Mouse (Mus musculus) midbrain, embryonic 16.5 days (tissue): Measurements from ENCODE around the gene Ift46. TPM values are rescaled to one million over a fixed set of nuclear protein-coding genes. Genes with fewer than 3 reads are reported as not detected.

Experiments used
- ATAC-seq: fragments of 200-750 bp; cut with Nextera tagmentation; 2 replicates; pipeline ENCODE4 v1.8.0; 2017; ENCODE audit warnings: moderate TSS enrichment
- H3K27ac ChIP-seq: fragments of 300-500 bp; sonication (generic); 2 replicates; pipeline ENCODE4 v1.5.1; 2014; ENCODE audit warnings: mild to moderate bottlenecking, low read length, mixed read lengths
- H3K27me3 ChIP-seq: fragments of 300-500 bp; sonication (generic); 2 replicates; pipeline ENCODE4 v1.6.1; 2014; ENCODE audit warnings: low read depth, low read length, mixed read lengths; ENCODE audit not compliant: control insufficient read depth, insufficient read depth
- H3K36me3 ChIP-seq: fragments of 300-500 bp; sonication (generic); 2 replicates; pipeline ENCODE4 v1.6.1; 2014; ENCODE audit warnings: mild to moderate bottlenecking, low read length, moderate library complexity, mixed read lengths; ENCODE audit not compliant: control insufficient read depth, insufficient read depth
- H3K4me1 ChIP-seq: fragments of 300-500 bp; sonication (generic); 2 replicates; pipeline ENCODE4 v1.6.1; 2014; ENCODE audit warnings: mild to moderate bottlenecking, low read length, mixed read lengths; ENCODE audit not compliant: control insufficient read depth, insufficient read depth
- H3K4me2 ChIP-seq: fragments of 300-500 bp; sonication (generic); 2 replicates; pipeline ENCODE4 v1.6.1; 2014; ENCODE audit warnings: mild to moderate bottlenecking, low read length, mixed read lengths
- H3K4me3 ChIP-seq: fragments of 300-500 bp; sonication (generic); 2 replicates; pipeline ENCODE4 v1.5.1; 2014; ENCODE audit warnings: low read depth, mild to moderate bottlenecking, low read length, moderate library complexity, mixed read lengths
- H3K9ac ChIP-seq: fragments of 300-500 bp; sonication (generic); 2 replicates; pipeline ENCODE4 v1.6.1; 2014; ENCODE audit warnings: low read depth, low read length, mixed read lengths
- H3K9me3 ChIP-seq: fragments of 300-500 bp; sonication (generic); replicated peaks from 2 replicates; pipeline ENCODE4 v1.6.1; 2014; ENCODE audit warnings: mild to moderate bottlenecking, low read length, mixed read lengths; ENCODE audit not compliant: control insufficient read depth, poor library complexity, severe bottlenecking
- WGBS: fragments of 180-500 bp; shearing (Covaris S2); extraction: QIAGEN DNeasy Blood & Tissue Kit; methylation state at CpG from one replicate; pipeline ENCODE4 v1.1.7; 2014; 5-methylcytosine and 5-hydroxymethylcytosine counted together
- polyA plus RNA-seq: library from polyadenylated mRNA; unstranded; fragments of >200 nt; fragmentation: Nextera tagmentation; extraction: Ambion mirVana; gene quantifications from 2 replicates; pipeline ENCODE4 v1.2.1, GENCODE M21; 2015

The Ift46 gene
- polyA plus RNA-seq, 1 experiment from 2014 or later: 193 TPM

DNA sequence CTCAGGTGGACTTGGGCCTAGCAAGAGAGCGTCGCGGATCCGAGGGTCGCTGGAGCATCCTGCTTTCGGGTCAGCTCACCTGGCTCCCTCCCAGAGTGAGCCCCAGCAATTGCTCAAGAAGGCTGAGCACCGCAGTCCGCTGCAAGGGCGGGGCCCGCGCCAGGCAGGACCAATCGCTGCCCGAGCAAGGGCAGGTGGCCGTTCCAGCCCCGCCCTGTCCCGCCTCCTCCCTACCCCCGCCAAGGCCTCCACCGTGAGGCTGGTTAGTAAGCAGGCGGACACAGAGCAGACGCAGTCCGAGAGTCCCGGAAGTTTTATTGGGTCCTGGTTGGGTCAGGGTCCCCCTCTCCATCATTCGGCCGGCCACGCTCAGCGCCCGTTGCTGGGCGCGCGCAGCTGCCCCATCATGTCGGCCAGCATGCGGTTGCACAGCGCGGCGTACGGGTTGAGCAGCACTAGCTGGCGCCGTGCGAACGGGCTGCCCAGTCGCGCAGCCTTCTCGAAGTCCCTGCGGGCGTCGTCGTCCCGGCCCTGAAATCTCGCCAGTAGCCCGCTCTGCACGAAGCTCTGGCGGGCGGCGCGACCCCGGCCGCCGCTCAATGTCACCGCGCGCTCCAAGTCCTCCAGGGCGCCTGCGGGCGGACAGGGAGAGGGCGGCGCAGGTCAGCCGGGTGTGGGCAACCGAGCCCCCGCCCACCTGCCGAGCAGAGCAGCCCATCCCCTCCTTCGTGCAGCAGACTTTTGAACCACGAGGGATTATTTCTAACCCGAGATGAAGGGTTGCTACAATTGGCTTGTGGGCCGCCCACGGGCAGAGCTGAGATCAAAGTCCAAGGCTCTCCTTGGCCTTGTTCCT is 31.6 kb downstream of the Ift46 start, which contains the start of gene Tmem25:
Gene Tmem25, minus strand, starts transcription at position 206 of the 856 bp plus-strand sequence.
- H3K9me3 ChIP-seq: no peaks in the 10 kb centered on the region
- peaks cover 14% of the 10 kb centered on the region for H3K4me1 ChIP-seq
- H3K9ac ChIP-seq: peak within 1 kb of the TSS; percentile 81
- ATAC-seq: peak; percentile 98
- peak within 1 kb of the TSS; percentile 69 for H3K4me3 ChIP-seq
- H3K36me3 ChIP-seq: no peaks in the 10 kb centered on the region
- 1% methylated on average over 75 of the region's 75 CpGs for WGBS
- H3K27me3 ChIP-seq: peaks cover 2% of the 10 kb centered on the region; the same call in 1 of the 2 replicates
- H3K27ac ChIP-seq: peak within 1 kb of the TSS; percentile 79
- H3K4me2 ChIP-seq: peak within 1 kb of the TSS; percentile 95

DNA sequence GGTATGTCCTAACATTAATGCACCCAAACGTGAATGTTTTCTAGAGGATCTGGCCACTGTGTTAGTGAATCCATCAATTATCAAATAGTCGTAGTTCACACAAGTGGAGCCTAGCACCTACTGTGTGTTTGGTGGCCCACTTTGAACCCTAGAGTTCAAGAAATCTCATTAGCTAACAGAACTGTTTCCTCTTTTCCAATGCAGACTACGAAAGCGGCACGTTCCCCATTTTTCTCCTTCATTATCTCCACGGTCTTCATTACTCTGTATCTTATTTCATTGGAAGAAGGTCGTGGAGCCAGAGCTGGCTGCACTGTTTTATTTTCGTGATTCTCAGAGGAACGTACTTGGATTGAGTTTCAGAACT is 32.2 kb downstream of the Ift46 start:
- peak overlapping the region; percentile 95 for H3K4me2 ChIP-seq
- 0 out of 2 replicates have a peak, but pooled peaks cover 3% of the 10 kb centered on the region for H3K36me3 ChIP-seq
- H3K27me3 ChIP-seq: peaks cover 2% of the 10 kb centered on the region; the same call in 1 of the 2 replicates
- peak overlapping the region; percentile 69 for H3K4me3 ChIP-seq
- peaks cover 14% of the 10 kb centered on the region for H3K4me1 ChIP-seq
- H3K27ac ChIP-seq: no peak overlapping the region
- H3K9me3 ChIP-seq: no peaks in the 10 kb centered on the region
- no peak for ATAC-seq
- 41% methylated on average over 9 of the region's 9 CpGs for WGBS
- H3K9ac ChIP-seq: peak overlapping the region; percentile 81

DNA sequence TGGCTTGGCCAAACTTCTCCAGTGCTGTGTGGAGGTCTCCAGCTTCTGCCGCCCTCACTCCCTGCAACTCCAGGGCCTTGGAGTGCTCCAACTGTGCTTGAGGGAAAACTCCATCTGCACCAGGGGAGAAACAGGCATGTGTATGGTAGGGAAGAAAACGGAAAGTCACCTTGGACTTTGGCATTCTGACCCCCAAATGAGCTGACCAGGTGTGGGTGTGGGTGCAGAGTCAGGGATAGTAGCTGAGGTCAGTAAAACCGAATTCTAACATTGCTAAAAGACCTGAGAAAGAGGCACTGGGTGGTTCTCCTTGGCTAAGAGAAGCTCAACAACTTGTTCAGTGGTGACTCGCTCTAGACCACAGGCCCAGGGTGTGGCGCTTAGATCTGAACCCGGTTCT is 34.0 kb downstream of the Ift46 start:
- H3K9ac ChIP-seq: no peak overlapping the region
- no peak overlapping the region for H3K27ac ChIP-seq
- no peak overlapping the region for H3K4me2 ChIP-seq
- no peaks in the 10 kb centered on the region for H3K9me3 ChIP-seq
- 78% methylated on average over 6 of the region's 6 CpGs for WGBS
- peaks cover 14% of the 10 kb centered on the region for H3K4me1 ChIP-seq
- peaks cover 2% of the 10 kb centered on the region; the same call in 1 of the 2 replicates for H3K27me3 ChIP-seq
- peaks cover 12% of the 10 kb centered on the region for H3K36me3 ChIP-seq
- H3K4me3 ChIP-seq: no peak overlapping the region
- no peak for ATAC-seq

DNA sequence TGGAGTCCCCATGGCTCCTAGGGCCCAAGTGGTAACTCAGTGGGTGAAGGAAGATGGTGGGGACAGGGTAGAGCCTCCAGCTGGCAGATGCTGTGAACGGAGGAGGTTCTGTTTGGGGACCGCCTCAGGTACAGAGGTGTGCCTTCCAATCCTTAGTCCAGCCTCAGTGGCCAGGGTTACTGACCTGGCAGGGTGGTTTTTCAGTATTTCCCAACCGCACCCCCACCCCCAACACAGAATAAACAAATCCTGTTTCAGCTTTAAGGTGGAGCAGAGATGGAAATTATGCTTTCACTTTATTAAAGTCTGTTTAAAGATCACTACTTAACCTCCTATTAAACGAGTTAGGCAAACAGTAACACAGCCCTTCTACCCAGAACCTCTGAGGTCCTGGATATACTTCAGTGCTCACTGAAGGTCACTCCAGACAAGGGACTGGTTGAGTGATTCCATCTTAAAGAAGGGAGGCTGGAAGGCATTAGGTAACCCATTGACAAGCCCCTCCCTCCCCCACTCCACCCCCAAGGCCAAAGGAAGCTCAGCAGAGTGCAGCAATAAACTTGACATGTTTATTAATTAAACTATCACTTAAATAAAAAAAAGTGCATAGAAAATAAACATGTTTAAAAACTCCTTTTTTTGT is 35.2 kb downstream of the Ift46 start, which contains the start of gene Ttc36:
Gene Ttc36, minus strand, starts transcription at position 265 of the 643 bp plus-strand sequence.
- Histone ChIP-seq H3K9me3 (no peaks in the 10 kb centered on the region), H3K27me3 (peaks cover 2% of the 10 kb centered on the region; the same call in 1 of the 2 replicates), H3K4me3 (no peak within 1 kb of the TSS), H3K36me3 (peaks cover 23% of the 10 kb centered on the region), H3K4me2 (no peak within 1 kb of the TSS), H3K9ac (no peak within 1 kb of the TSS), H3K27ac (no peak within 1 kb of the TSS), H3K4me1 (peaks cover 14% of the 10 kb centered on the region)
- WGBS: 79% methylated on average over 4 of the region's 4 CpGs
- ATAC-seq: no peak

DNA sequence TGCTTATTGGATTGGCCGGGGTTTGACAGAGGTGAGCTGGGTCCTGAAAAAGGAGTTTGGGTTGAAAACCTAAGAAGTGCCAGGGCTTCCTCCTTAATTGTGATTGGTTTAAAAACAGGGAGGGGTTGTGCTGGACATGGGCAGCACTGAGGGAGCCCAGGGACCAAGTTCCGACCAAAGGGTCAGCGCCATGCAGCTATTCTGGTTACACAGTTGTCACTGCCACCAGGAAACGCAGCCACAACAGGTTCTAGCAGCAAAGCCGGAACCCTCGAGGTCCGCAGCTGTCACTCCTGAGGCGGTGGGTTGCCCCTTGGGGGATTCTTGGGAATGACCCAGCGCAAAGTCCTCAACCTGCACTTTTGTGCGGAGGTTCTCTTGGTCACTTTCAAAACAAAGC is 37.0 kb downstream of the Ift46 start:
- Histone ChIP-seq H3K36me3 (peaks cover 32% of the 10 kb centered on the region), H3K4me2 (no peak overlapping the region), H3K9me3 (no peaks in the 10 kb centered on the region), H3K9ac (no peak overlapping the region), H3K27me3 (no peaks in the 10 kb centered on the region), H3K4me3 (no peak overlapping the region), H3K27ac (no peak overlapping the region), H3K4me1 (peaks cover 4% of the 10 kb centered on the region)
- ATAC-seq: no peak
- WGBS: 90% methylated on average over 10 of the region's 10 CpGs

DNA sequence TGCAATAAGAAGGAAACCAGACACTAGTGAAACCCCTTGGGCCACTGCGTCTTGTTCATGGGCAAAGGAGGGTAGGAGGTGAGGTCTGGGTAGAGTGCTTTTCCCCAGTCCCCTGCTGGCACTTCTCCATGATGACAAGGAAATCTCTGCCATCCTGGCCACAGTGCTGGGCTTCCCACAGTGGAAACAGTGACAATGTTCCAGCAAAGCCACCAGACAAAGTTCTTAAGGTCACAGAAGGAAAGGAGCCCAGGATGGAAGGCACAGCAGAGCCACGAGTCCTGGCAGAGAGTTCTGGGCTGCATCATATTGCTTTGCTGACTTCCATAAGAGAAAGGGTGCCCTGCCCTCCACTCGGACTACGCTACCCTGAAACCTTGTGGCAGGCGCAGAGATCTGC is 37.8 kb downstream of the Ift46 start:
- no peak for ATAC-seq
- no peak overlapping the region for H3K4me2 ChIP-seq
- no peaks in the 10 kb centered on the region for H3K27me3 ChIP-seq
- H3K9me3 ChIP-seq: no peaks in the 10 kb centered on the region
- H3K4me1 ChIP-seq: no peaks in the 10 kb centered on the region
- no peak overlapping the region for H3K27ac ChIP-seq
- 94% methylated on average over 5 of the region's 5 CpGs for WGBS
- H3K9ac ChIP-seq: no peak overlapping the region
- no peak overlapping the region for H3K4me3 ChIP-seq
- peaks cover 40% of the 10 kb centered on the region for H3K36me3 ChIP-seq

DNA sequence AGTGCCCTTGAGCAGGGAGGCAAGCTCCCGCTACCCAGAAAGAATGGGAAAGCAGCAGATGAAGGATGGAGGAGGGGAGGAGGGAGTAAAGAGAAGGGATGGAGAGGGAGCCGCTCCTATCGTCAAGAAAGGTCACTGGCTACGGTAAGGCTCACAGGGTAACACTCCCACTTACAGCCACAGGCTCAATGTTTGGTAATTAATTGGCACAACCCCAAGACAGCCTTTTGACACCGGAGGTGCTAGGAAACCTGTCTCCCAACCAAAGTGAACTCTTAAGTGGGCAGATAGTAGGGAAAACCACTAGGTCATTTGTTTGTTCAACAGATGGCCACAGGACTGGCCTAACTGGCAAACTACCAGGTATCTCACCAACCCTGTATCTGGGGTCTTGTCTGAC is 39.4 kb downstream of the Ift46 start:
- peaks cover 42% of the 10 kb centered on the region for H3K36me3 ChIP-seq
- no peaks in the 10 kb centered on the region for H3K27me3 ChIP-seq
- H3K27ac ChIP-seq: no peak overlapping the region
- WGBS: 65% methylated on average over 5 of the region's 5 CpGs
- no peaks in the 10 kb centered on the region for H3K4me1 ChIP-seq
- no peak for ATAC-seq
- H3K9ac ChIP-seq: no peak overlapping the region
- no peaks in the 10 kb centered on the region for H3K9me3 ChIP-seq
- H3K4me2 ChIP-seq: no peak overlapping the region
- H3K4me3 ChIP-seq: no peak overlapping the region

DNA sequence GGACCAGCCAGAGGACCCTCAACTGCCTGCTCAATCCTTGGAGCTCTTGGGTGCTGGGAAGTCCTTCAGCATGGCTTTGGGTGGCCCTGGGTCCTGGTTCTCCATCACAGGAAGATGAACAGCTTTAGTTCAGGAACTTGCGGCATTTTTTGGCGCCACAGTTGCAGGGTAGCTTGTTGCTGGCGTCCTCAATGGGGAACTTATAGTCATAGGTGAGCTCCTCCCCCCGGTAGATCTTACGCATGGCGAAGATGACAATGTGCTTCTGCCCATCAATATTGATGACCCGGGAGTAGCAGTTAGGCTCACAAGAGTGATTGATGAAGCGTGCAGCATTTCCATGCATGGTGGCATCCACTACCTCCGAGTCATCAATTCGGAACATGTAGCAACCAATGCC is 40.1 kb downstream of the Ift46 start:
- no peak overlapping the region for H3K4me2 ChIP-seq
- H3K27ac ChIP-seq: no peak overlapping the region
- H3K9me3 ChIP-seq: no peaks in the 10 kb centered on the region
- 96% methylated on average over 10 of the region's 10 CpGs for WGBS
- peaks cover 46% of the 10 kb centered on the region for H3K36me3 ChIP-seq
- no peaks in the 10 kb centered on the region for H3K27me3 ChIP-seq
- no peak overlapping the region for H3K4me3 ChIP-seq
- H3K4me1 ChIP-seq: no peaks in the 10 kb centered on the region
- ATAC-seq: no peak
- H3K9ac ChIP-seq: no peak overlapping the region

DNA sequence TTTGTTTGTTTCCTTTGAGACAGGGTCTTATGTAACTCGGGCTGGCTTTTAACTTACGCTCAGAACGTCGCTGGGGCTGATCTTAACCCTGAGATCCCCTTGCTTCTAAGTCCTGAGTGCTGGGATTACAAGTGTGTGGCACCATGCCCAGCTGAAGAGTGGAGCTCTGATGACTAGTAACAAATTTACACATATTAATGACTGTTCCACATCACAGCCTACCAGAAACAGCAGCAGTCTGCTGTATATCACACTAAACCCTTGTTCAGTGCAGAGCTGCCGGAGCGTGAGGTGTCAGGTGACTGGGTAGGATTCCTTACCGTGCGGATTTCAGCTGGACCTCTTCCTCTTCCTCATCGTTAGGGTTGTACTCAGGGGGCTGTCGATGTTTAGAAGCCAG is 42.6 kb downstream of the Ift46 start:
- ATAC-seq: no peak
- Histone ChIP-seq H3K9ac (no peak overlapping the region), H3K9me3 (no peaks in the 10 kb centered on the region), H3K36me3 (peaks cover 61% of the 10 kb centered on the region), H3K4me2 (no peak overlapping the region), H3K4me3 (no peak overlapping the region), H3K27ac (no peak overlapping the region), H3K4me1 (no peaks in the 10 kb centered on the region), H3K27me3 (no peaks in the 10 kb centered on the region)
- 91% methylated on average over 10 of the region's 10 CpGs for WGBS
